Comparison of ENCODE assay signal across 8 mouse cellular contexts in the genomic region with DNA sequence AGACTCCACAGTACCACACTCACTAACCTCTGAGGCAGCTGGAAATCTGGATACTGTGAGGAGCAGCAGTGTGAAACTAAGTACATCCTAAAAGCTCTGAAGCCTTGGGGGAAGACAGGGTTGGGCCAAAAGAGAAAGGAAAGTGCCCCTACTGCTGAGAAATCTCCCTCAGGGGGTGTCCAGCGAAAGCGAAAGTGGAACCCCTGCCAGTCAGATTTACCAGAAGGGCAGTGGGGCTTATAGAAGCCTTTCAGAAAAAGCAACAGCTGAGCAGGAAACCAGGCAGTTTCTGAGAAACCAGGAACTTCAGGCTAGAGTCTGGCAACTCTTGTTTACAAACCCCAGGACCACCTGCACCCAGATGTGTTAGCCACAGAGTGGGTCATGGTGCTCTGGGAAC.
DNase-seq lines count a peak whose midpoint lies in the region; ATAC-seq lines count a peak whose summit lies in the region.
"Had no signal": no experiment of that assay in that cellular context is flagged by ENCODE, and none has a peak within 500 bp of the region (broad histone marks: within the 10 kb centered on the region; RNA-seq: fewer than 3 reads in every experiment).

No protein-coding gene starts in this region.

- H3K4me2 ChIP-seq in heart, embryonic 14.5 days (ENCODE audit: low read length), result 0 out of 2 replicates have a peak overlapping the region, but pooled peaks have one; percentile 11
- H3K4me2 ChIP-seq in lung, embryonic 15.5 days, result no peak overlapping the region
- H3K4me2 ChIP-seq in stomach, embryonic 16.5 days (ENCODE audit: low read depth, low read length), result no peak overlapping the region
- H3K4me2 ChIP-seq: liver, embryonic 13.5 days had no signal

- H3K4me3 ChIP-seq in heart, embryonic 14.5 days (ENCODE audit: control insufficient read depth in 1 of 2, insufficient read depth in 1 of 2, low read depth in 1 of 2, low read length in 2 of 2), result no peak overlapping the region
- no peak overlapping the region for H3K4me3 ChIP-seq in lung, embryonic 15.5 days
- H3K4me3 ChIP-seq in stomach, embryonic 16.5 days (replicated peaks; ENCODE audit: low read length), result no peak overlapping the region
- H3K4me3 ChIP-seq: liver, embryonic 13.5 days had no signal

- 0 out of 2 replicates have a peak overlapping the region, but pooled peaks have one; percentile 21 for H3K9ac ChIP-seq in heart, embryonic 14.5 days (ENCODE audit: low read length)
- H3K9ac ChIP-seq in lung, embryonic 15.5 days, result no peak overlapping the region
- peak overlapping the region; percentile 20; the same call in 1 of the 2 replicates for H3K9ac ChIP-seq in stomach, embryonic 16.5 days (ENCODE audit: low read length)
- H3K9ac ChIP-seq: liver, embryonic 13.5 days had no signal

- peaks cover 0 to 6% of the 10 kb centered on the region in 2 experiments; a peak in 1 of 4 replicates for H3K4me1 ChIP-seq in heart, embryonic 14.5 days (ENCODE audit: control insufficient read depth in 2 of 2, insufficient read depth in 2 of 2, low read length in 2 of 2)
- H3K4me1 ChIP-seq in lung, embryonic 15.5 days, result peaks cover 12% of the 10 kb centered on the region
- H3K4me1 ChIP-seq in stomach, embryonic 16.5 days (ENCODE audit: control insufficient read depth, insufficient read depth, low read length), result peaks cover 8% of the 10 kb centered on the region; the same call in 1 of the 2 replicates

- no peaks in the 10 kb centered on the region for H3K9me3 ChIP-seq in heart, embryonic 14.5 days (ENCODE audit: control insufficient read depth, low read length)
- H3K9me3 ChIP-seq in lung, embryonic 15.5 days, result no peaks in the 10 kb centered on the region
- H3K9me3 ChIP-seq in stomach, embryonic 16.5 days (replicated peaks; ENCODE audit: control insufficient read depth, low read length), result no peaks in the 10 kb centered on the region
- H3K9me3 ChIP-seq: liver, embryonic 13.5 days had no signal

- peak; percentile 53 for DNase-seq in CD4-positive helper T cell, adult 2 months (ENCODE audit: low read depth, low spot score)
- peak; percentile 70 for DNase-seq in NIH3T3 (ENCODE audit: low read depth)
- DNase-seq in yolk sac, embryonic 10.5 days (ENCODE audit: low spot score), result no peak
- DNase-seq: liver, embryonic 13.5 days had no signal

- no peaks in the 10 kb centered on the region for H3K36me3 ChIP-seq in heart, embryonic 14.5 days (ENCODE audit: control insufficient read depth, insufficient read depth, low read length)
- no peaks in the 10 kb centered on the region for H3K36me3 ChIP-seq in lung, embryonic 15.5 days
- no peaks in the 10 kb centered on the region for H3K36me3 ChIP-seq in stomach, embryonic 16.5 days (ENCODE audit: control insufficient read depth, insufficient read depth, low read length)
- H3K36me3 ChIP-seq: liver, embryonic 13.5 days had no signal

- H3K27ac ChIP-seq in heart, embryonic 14.5 days (replicated peaks in 1 of 2; ENCODE audit: control insufficient read depth in 1 of 2, insufficient read depth in 1 of 2, low read depth in 2 of 2, low read length in 2 of 2), result no peak overlapping the region
- H3K27ac ChIP-seq in lung, embryonic 15.5 days, result 0 out of 2 replicates have a peak overlapping the region, but pooled peaks have one; percentile 5
- peak overlapping the region; percentile 13; the same call in 1 of the 2 replicates for H3K27ac ChIP-seq in stomach, embryonic 16.5 days (ENCODE audit: low read length)
- H3K27ac ChIP-seq: liver, embryonic 13.5 days had no signal

- 58% methylated on average over 2 of the region's 2 CpGs for WGBS in heart, embryonic 14.5 days
- 74% methylated on average over 2 of the region's 2 CpGs for WGBS in lung, embryonic 15.5 days
- 58% methylated on average over 2 of the region's 2 CpGs for WGBS in stomach, embryonic 16.5 days

- H3K27me3 ChIP-seq in heart, embryonic 14.5 days (ENCODE audit: control insufficient read depth, insufficient read depth, low read length), result no peaks in the 10 kb centered on the region
- H3K27me3 ChIP-seq in lung, embryonic 15.5 days, result no peaks in the 10 kb centered on the region
- no peaks in the 10 kb centered on the region for H3K27me3 ChIP-seq in stomach, embryonic 16.5 days (ENCODE audit: control insufficient read depth, insufficient read depth, low read length)
- H3K27me3 ChIP-seq: liver, embryonic 13.5 days had no signal

- no peak for ATAC-seq in heart, embryonic 14.5 days (ENCODE audit: insufficient number of reproducible peaks, insufficient read depth, low FRiP score, low read depth)
- ATAC-seq in lung, embryonic 15.5 days (ENCODE audit: borderline replicate concordance, extremely low read depth, low FRiP score, low TSS enrichment), result no peak
- no peak for ATAC-seq in stomach, embryonic 16.5 days (ENCODE audit: insufficient read depth, low FRiP score)
- no peak for ATAC-seq in erythroblast, adult 5-6 weeks (replicated peaks; ENCODE audit: low FRiP score, poor library complexity, severe bottlenecking)

Comparison
In these comparisons a context has a peak if more than half of its experiments do, and no peak if none do; other contexts are left out.
1. H3K27ac ChIP-seq: peak in lung, embryonic 15.5 days (single experiment) and stomach, embryonic 16.5 days (single experiment); none in heart, embryonic 14.5 days (0 of 2).